Mouse (Mus musculus): Measurements from ENCODE around the gene Mrc1. TPM values are rescaled to one million over a fixed set of nuclear protein-coding genes. Genes with fewer than 3 reads are reported as not detected.

Gene Mrc1
- polyA plus RNA-seq, 1 experiment from 2014 or later, result 6.4 TPM

- ATAC-seq (ENCODE audit: low FRiP score) (no peak), DNase-seq (ENCODE audit: low spot score, missing footprints) (peak; percentile 45)
- WGBS, result 85% methylated on average over 4 of the region's 4 CpGs
- Histone ChIP-seq H3K9ac (ENCODE audit: low read length) (no peak overlapping the region), H3K9me3 (ENCODE audit: control insufficient read depth, low read length) (no peaks in the 10 kb centered on the region), H3K4me1 (ENCODE audit: control insufficient read depth, insufficient read depth, low read length) (no peaks in the 10 kb centered on the region), H3K27me3 (ENCODE audit: control insufficient read depth, insufficient read depth, low read length) (no peaks in the 10 kb centered on the region), H3K4me2 (no peak overlapping the region), H3K36me3 (ENCODE audit: control insufficient read depth, insufficient read depth, low read length) (no peaks in the 10 kb centered on the region), H3K27ac (ENCODE audit: low read depth, low read length) (no peak overlapping the region), H3K4me3 (ENCODE audit: low read depth, low read length) (no peak overlapping the region)
Measured at GRCm38 (mm10) chr2:14206798-14207197, 22.4 kb upstream of the Mrc1 start.

- H3K27ac ChIP-seq (ENCODE audit: low read depth, low read length), result no peak overlapping the region
- H3K9ac ChIP-seq (ENCODE audit: low read length), result no peak overlapping the region
- DNase-seq (ENCODE audit: low spot score, missing footprints) (no peak), ATAC-seq (ENCODE audit: low FRiP score) (no peak)
- no peak overlapping the region for H3K4me3 ChIP-seq (ENCODE audit: low read depth, low read length)
- H3K36me3 ChIP-seq (ENCODE audit: control insufficient read depth, insufficient read depth, low read length), result no peaks in the 10 kb centered on the region
- no peaks in the 10 kb centered on the region for H3K27me3 ChIP-seq (ENCODE audit: control insufficient read depth, insufficient read depth, low read length)
- H3K4me2 ChIP-seq, result no peak overlapping the region
- H3K9me3 ChIP-seq (ENCODE audit: control insufficient read depth, low read length), result no peaks in the 10 kb centered on the region
- H3K4me1 ChIP-seq (ENCODE audit: control insufficient read depth, insufficient read depth, low read length), result 0 out of 2 replicates have a peak, but pooled peaks cover 2% of the 10 kb centered on the region
- WGBS, result 96% methylated on average over 1 of the region's 1 CpGs
Measured at GRCm38 (mm10) chr2:14210731-14211130, 18.5 kb upstream of the Mrc1 start.

- H3K4me3 ChIP-seq (ENCODE audit: low read depth, low read length), result no peak overlapping the region
- no peak for ATAC-seq (ENCODE audit: low FRiP score)
- H3K36me3 ChIP-seq (ENCODE audit: control insufficient read depth, insufficient read depth, low read length), result no peaks in the 10 kb centered on the region
Measured at GRCm38 (mm10) chr2:14211606-14212005, 17.6 kb upstream of the Mrc1 start.

GRCm38 (mm10) chr2:14214764-14215163, 14.4 kb upstream of the Mrc1 start:
- no peak overlapping the region for H3K4me3 ChIP-seq (ENCODE audit: low read depth, low read length)
- DNase-seq (ENCODE audit: low spot score, missing footprints) (peak; percentile 84), ATAC-seq (ENCODE audit: low FRiP score) (peak; percentile 88)
- WGBS, result 9% methylated on average over 3 of the region's 3 CpGs
- no peaks in the 10 kb centered on the region for H3K27me3 ChIP-seq (ENCODE audit: control insufficient read depth, insufficient read depth, low read length)
- H3K4me1 ChIP-seq (ENCODE audit: control insufficient read depth, insufficient read depth, low read length), result 0 out of 2 replicates have a peak, but pooled peaks cover 2% of the 10 kb centered on the region
- no peaks in the 10 kb centered on the region for H3K36me3 ChIP-seq (ENCODE audit: control insufficient read depth, insufficient read depth, low read length)
- no peak overlapping the region for H3K9ac ChIP-seq (ENCODE audit: low read length)
- H3K27ac ChIP-seq (ENCODE audit: low read depth, low read length), result no peak overlapping the region
- H3K9me3 ChIP-seq (ENCODE audit: control insufficient read depth, low read length), result no peaks in the 10 kb centered on the region
- H3K4me2 ChIP-seq, result no peak overlapping the region

More at GRCm38 (mm10) chr2:14211606-14212005, 17.6 kb upstream of the Mrc1 start:
- H3K4me2 ChIP-seq, result no peak overlapping the region
- H3K9me3 ChIP-seq (ENCODE audit: control insufficient read depth, low read length), result no peaks in the 10 kb centered on the region
- H3K4me1 ChIP-seq (ENCODE audit: control insufficient read depth, insufficient read depth, low read length), result 0 out of 2 replicates have a peak, but pooled peaks cover 2% of the 10 kb centered on the region
- no peak overlapping the region for H3K9ac ChIP-seq (ENCODE audit: low read length)
- H3K27me3 ChIP-seq (ENCODE audit: control insufficient read depth, insufficient read depth, low read length), result no peaks in the 10 kb centered on the region
- DNase-seq (ENCODE audit: low spot score, missing footprints), result peak; percentile 39
- no peak overlapping the region for H3K27ac ChIP-seq (ENCODE audit: low read depth, low read length)

- WGBS, result 84% methylated on average over 3 of the region's 3 CpGs
- Histone ChIP-seq H3K4me1 (ENCODE audit: control insufficient read depth, insufficient read depth, low read length) (0 out of 2 replicates have a peak, but pooled peaks cover 2% of the 10 kb centered on the region), H3K9me3 (ENCODE audit: control insufficient read depth, low read length) (no peaks in the 10 kb centered on the region), H3K4me3 (ENCODE audit: low read depth, low read length) (no peak overlapping the region), H3K9ac (ENCODE audit: low read length) (no peak overlapping the region), H3K36me3 (ENCODE audit: control insufficient read depth, insufficient read depth, low read length) (no peaks in the 10 kb centered on the region), H3K27ac (ENCODE audit: low read depth, low read length) (no peak overlapping the region), H3K4me2 (no peak overlapping the region), H3K27me3 (ENCODE audit: control insufficient read depth, insufficient read depth, low read length) (no peaks in the 10 kb centered on the region)
- DNase-seq (ENCODE audit: low spot score, missing footprints), result peak; percentile 54
- no peak for ATAC-seq (ENCODE audit: low FRiP score)
Measured at GRCm38 (mm10) chr2:14216653-14217052, 12.5 kb upstream of the Mrc1 start.

- no peak for ATAC-seq (ENCODE audit: low FRiP score)
- Histone ChIP-seq H3K36me3 (ENCODE audit: control insufficient read depth, insufficient read depth, low read length) (no peaks in the 10 kb centered on the region), H3K4me1 (ENCODE audit: control insufficient read depth, insufficient read depth, low read length) (0 out of 2 replicates have a peak, but pooled peaks cover 2% of the 10 kb centered on the region), H3K9me3 (ENCODE audit: control insufficient read depth, low read length) (no peaks in the 10 kb centered on the region), H3K4me3 (ENCODE audit: low read depth, low read length) (no peak overlapping the region), H3K4me2 (no peak overlapping the region), H3K27me3 (ENCODE audit: control insufficient read depth, insufficient read depth, low read length) (no peaks in the 10 kb centered on the region), H3K27ac (ENCODE audit: low read depth, low read length) (no peak overlapping the region), H3K9ac (ENCODE audit: low read length) (no peak overlapping the region)
- WGBS, result 80% methylated on average over 6 of the region's 6 CpGs
- peak; percentile 33 for DNase-seq (ENCODE audit: low spot score, missing footprints)
Measured at GRCm38 (mm10) chr2:14218126-14218525, 11.1 kb upstream of the Mrc1 start.

GRCm38 (mm10) chr2:14224387-14224786, 4.8 kb upstream of the Mrc1 start:
- H3K36me3 ChIP-seq (ENCODE audit: control insufficient read depth, insufficient read depth, low read length), result no peaks in the 10 kb centered on the region
- no peak for DNase-seq (ENCODE audit: low spot score, missing footprints)
- WGBS, result 81% methylated on average over 3 of the region's 4 CpGs
- ATAC-seq (ENCODE audit: low FRiP score), result no peak
- no peaks in the 10 kb centered on the region for H3K9me3 ChIP-seq (ENCODE audit: control insufficient read depth, low read length)
- no peaks in the 10 kb centered on the region for H3K27me3 ChIP-seq (ENCODE audit: control insufficient read depth, insufficient read depth, low read length)
- H3K4me3 ChIP-seq (ENCODE audit: low read depth, low read length), result no peak overlapping the region
- H3K27ac ChIP-seq (ENCODE audit: low read depth, low read length), result no peak overlapping the region
- no peak overlapping the region for H3K4me2 ChIP-seq
- H3K4me1 ChIP-seq (ENCODE audit: control insufficient read depth, insufficient read depth, low read length), result no peaks in the 10 kb centered on the region
- no peak overlapping the region for H3K9ac ChIP-seq (ENCODE audit: low read length)

GRCm38 (mm10) chr2:14228495-14228894, 697 bp upstream of the Mrc1 start:
- Histone ChIP-seq H3K4me1 (ENCODE audit: control insufficient read depth, insufficient read depth, low read length) (no peaks in the 10 kb centered on the region), H3K4me2 (no peak overlapping the region), H3K9me3 (ENCODE audit: control insufficient read depth, low read length) (no peaks in the 10 kb centered on the region), H3K36me3 (ENCODE audit: control insufficient read depth, insufficient read depth, low read length) (no peaks in the 10 kb centered on the region), H3K27me3 (ENCODE audit: control insufficient read depth, insufficient read depth, low read length) (no peaks in the 10 kb centered on the region), H3K27ac (ENCODE audit: low read depth, low read length) (no peak overlapping the region), H3K9ac (ENCODE audit: low read length) (no peak overlapping the region), H3K4me3 (ENCODE audit: low read depth, low read length) (no peak overlapping the region)
- DNase-seq (ENCODE audit: low spot score, missing footprints) (no peak), ATAC-seq (ENCODE audit: low FRiP score) (no peak)
- WGBS, result 84% methylated on average over 6 of the region's 6 CpGs

- no peaks in the 10 kb centered on the region for H3K27me3 ChIP-seq (ENCODE audit: control insufficient read depth, insufficient read depth, low read length)
- no peak for ATAC-seq (ENCODE audit: low FRiP score)
- no peaks in the 10 kb centered on the region for H3K4me1 ChIP-seq (ENCODE audit: control insufficient read depth, insufficient read depth, low read length)
- no peaks in the 10 kb centered on the region for H3K36me3 ChIP-seq (ENCODE audit: control insufficient read depth, insufficient read depth, low read length)
- peak; percentile 21 for DNase-seq (ENCODE audit: low spot score, missing footprints)
- no peaks in the 10 kb centered on the region for H3K9me3 ChIP-seq (ENCODE audit: control insufficient read depth, low read length)
- H3K4me3 ChIP-seq (ENCODE audit: low read depth, low read length), result no peak overlapping the region
- 92% methylated on average over 14 of the region's 14 CpGs for WGBS
- no peak overlapping the region for H3K4me2 ChIP-seq
- no peak overlapping the region for H3K27ac ChIP-seq (ENCODE audit: low read depth, low read length)
- H3K9ac ChIP-seq (ENCODE audit: low read length), result no peak overlapping the region
Measured at GRCm38 (mm10) chr2:14229979-14230378, 787 bp downstream of the Mrc1 start.

Data from midbrain, embryonic 11.5 days (tissue).